Mouse (Mus musculus): ENCODE results near the gene Pgc.

The Pgc gene

GRCm38 (mm10) chr17:47783445-47784223, 57.0 kb downstream of the Pgc start:
- no peak for DNase-seq (ENCODE audit: low spot score in 2 of 2)

Data from frontal cortex, postnatal 25 days (tissue).